Mouse (Mus musculus): ENCODE data around the gene Gars. TPM values are rescaled to one million over a fixed set of nuclear protein-coding genes. Genes with fewer than 3 reads are reported as not detected.

Gene Gars
- polyA plus RNA-seq, 1 experiment from 2014 or later: 142 TPM

- Histone ChIP-seq H3K4me3 (no peak overlapping the region), H3K27ac (no peak overlapping the region), H3K9ac (no peak overlapping the region), H3K9me3 (no peaks in the 10 kb centered on the region), H3K4me2 (replicated peaks) (no peak overlapping the region), H3K4me1 (peaks cover 40% of the 10 kb centered on the region), H3K36me3 (no peaks in the 10 kb centered on the region), H3K27me3 (no peaks in the 10 kb centered on the region)
- no peak for ATAC-seq (ENCODE audit: low FRiP score, low read depth)
- 71% methylated on average over 1 of the region's 1 CpGs for whole genome bisulfite sequencing
Measured at GRCm38 (mm10) chr6:55040031-55040430, 2.2 kb downstream of the Gars start.

- Histone ChIP-seq H3K27me3 (no peaks in the 10 kb centered on the region), H3K9ac (no peak overlapping the region), H3K27ac (no peak overlapping the region), H3K36me3 (peaks cover 9% of the 10 kb centered on the region), H3K4me3 (no peak overlapping the region), H3K4me1 (peaks cover 41% of the 10 kb centered on the region), H3K4me2 (replicated peaks) (no peak overlapping the region), H3K9me3 (no peaks in the 10 kb centered on the region)
- no peak for ATAC-seq (ENCODE audit: low FRiP score, low read depth)
- 66% methylated on average over 8 of the region's 8 CpGs for WGBS
Measured at GRCm38 (mm10) chr6:55043206-55043605, 5.4 kb downstream of the Gars start.

- no peak overlapping the region for H3K9ac ChIP-seq
- H3K4me1 ChIP-seq: peaks cover 33% of the 10 kb centered on the region
- no peak overlapping the region for H3K4me2 ChIP-seq (replicated peaks)
- no peaks in the 10 kb centered on the region for H3K27me3 ChIP-seq
- H3K27ac ChIP-seq: no peak overlapping the region
- H3K36me3 ChIP-seq: peaks cover 20% of the 10 kb centered on the region
- WGBS: 58% methylated on average over 5 of the region's 5 CpGs
- no peak overlapping the region for H3K4me3 ChIP-seq
- no peak for ATAC-seq (ENCODE audit: low FRiP score, low read depth)
- no peaks in the 10 kb centered on the region for H3K9me3 ChIP-seq
Measured at GRCm38 (mm10) chr6:55044542-55044941, 6.7 kb downstream of the Gars start.

GRCm38 (mm10) chr6:55045326-55045725 is 7.5 kb downstream of the Gars start:
- H3K27me3 ChIP-seq: no peaks in the 10 kb centered on the region
- no peaks in the 10 kb centered on the region for H3K9me3 ChIP-seq
- H3K4me2 ChIP-seq (replicated peaks): no peak overlapping the region
- no peak overlapping the region for H3K9ac ChIP-seq
- 65% methylated on average over 1 of the region's 1 CpGs for WGBS
- ATAC-seq (ENCODE audit: low FRiP score, low read depth): no peak
- H3K36me3 ChIP-seq: peaks cover 28% of the 10 kb centered on the region
- H3K4me1 ChIP-seq: peaks cover 29% of the 10 kb centered on the region
- no peak overlapping the region for H3K4me3 ChIP-seq
- no peak overlapping the region for H3K27ac ChIP-seq

- Histone ChIP-seq H3K9me3 (no peaks in the 10 kb centered on the region), H3K27me3 (no peaks in the 10 kb centered on the region), H3K27ac (no peak overlapping the region), H3K4me3 (no peak overlapping the region), H3K4me2 (replicated peaks) (no peak overlapping the region), H3K4me1 (peaks cover 14% of the 10 kb centered on the region), H3K36me3 (peaks cover 62% of the 10 kb centered on the region), H3K9ac (no peak overlapping the region)
- 94% methylated on average over 10 of the region's 10 CpGs for WGBS
- no peak for ATAC-seq (ENCODE audit: low FRiP score, low read depth)
Measured at GRCm38 (mm10) chr6:55049186-55049585, 11.4 kb downstream of the Gars start.

GRCm38 (mm10) chr6:55054491-55054890 is 16.7 kb downstream of the Gars start:
- Histone ChIP-seq H3K9me3 (no peaks in the 10 kb centered on the region), H3K27ac (no peak overlapping the region), H3K27me3 (no peaks in the 10 kb centered on the region), H3K9ac (no peak overlapping the region), H3K4me2 (replicated peaks) (no peak overlapping the region), H3K4me3 (no peak overlapping the region), H3K4me1 (no peaks in the 10 kb centered on the region), H3K36me3 (peaks cover 85% of the 10 kb centered on the region)
- WGBS: 89% methylated on average over 4 of the region's 4 CpGs
- no peak for ATAC-seq (ENCODE audit: low FRiP score, low read depth)

GRCm38 (mm10) chr6:55057427-55057826 is 19.6 kb downstream of the Gars start:
- Histone ChIP-seq H3K27me3 (no peaks in the 10 kb centered on the region), H3K4me1 (no peaks in the 10 kb centered on the region)

GRCm38 (mm10) chr6:55060241-55060825 is 22.5 kb downstream of the Gars start:
- Histone ChIP-seq H3K27ac (no peak overlapping the region), H3K4me2 (replicated peaks) (no peak overlapping the region), H3K4me1 (no peaks in the 10 kb centered on the region), H3K4me3 (no peak overlapping the region), H3K9ac (no peak overlapping the region), H3K9me3 (no peaks in the 10 kb centered on the region), H3K27me3 (no peaks in the 10 kb centered on the region), H3K36me3 (peaks cover 82% of the 10 kb centered on the region)
- WGBS: 85% methylated on average over 7 of the region's 7 CpGs
- no peak for ATAC-seq (ENCODE audit: low FRiP score, low read depth)

More at GRCm38 (mm10) chr6:55057427-55057826, 19.6 kb downstream of the Gars start:
- Histone ChIP-seq H3K4me2 (replicated peaks) (no peak overlapping the region), H3K36me3 (peaks cover 83% of the 10 kb centered on the region), H3K9ac (no peak overlapping the region), H3K9me3 (no peaks in the 10 kb centered on the region), H3K4me3 (no peak overlapping the region), H3K27ac (no peak overlapping the region)
- WGBS: 88% methylated on average over 3 of the region's 3 CpGs
- ATAC-seq (ENCODE audit: low FRiP score, low read depth): no peak

- Histone ChIP-seq H3K27me3 (no peaks in the 10 kb centered on the region), H3K9ac (no peak overlapping the region), H3K4me1 (no peaks in the 10 kb centered on the region), H3K36me3 (peaks cover 82% of the 10 kb centered on the region), H3K27ac (no peak overlapping the region), H3K4me2 (replicated peaks) (no peak overlapping the region), H3K4me3 (no peak overlapping the region), H3K9me3 (no peaks in the 10 kb centered on the region)
- ATAC-seq (ENCODE audit: low FRiP score, low read depth): no peak
- WGBS: 79% methylated on average over 11 of the region's 11 CpGs
Measured at GRCm38 (mm10) chr6:55061328-55061727, 23.5 kb downstream of the Gars start.

- no peaks in the 10 kb centered on the region for H3K27me3 ChIP-seq
- H3K4me2 ChIP-seq (replicated peaks): no peak overlapping the region
- ATAC-seq (ENCODE audit: low FRiP score, low read depth): no peak
- no peaks in the 10 kb centered on the region for H3K9me3 ChIP-seq
- no peak overlapping the region for H3K27ac ChIP-seq
- no peak overlapping the region for H3K9ac ChIP-seq
- no peak overlapping the region for H3K4me3 ChIP-seq
- WGBS: 48% methylated on average over 5 of the region's 5 CpGs
- peaks cover 83% of the 10 kb centered on the region for H3K36me3 ChIP-seq
- H3K4me1 ChIP-seq: no peaks in the 10 kb centered on the region
Measured at GRCm38 (mm10) chr6:55062200-55062599, 24.4 kb downstream of the Gars start.

- no peak overlapping the region for H3K4me2 ChIP-seq (replicated peaks)
- 90% methylated on average over 9 of the region's 9 CpGs for WGBS
- no peak overlapping the region for H3K9ac ChIP-seq
- H3K27me3 ChIP-seq: no peaks in the 10 kb centered on the region
- no peaks in the 10 kb centered on the region for H3K9me3 ChIP-seq
- H3K27ac ChIP-seq: no peak overlapping the region
- H3K4me3 ChIP-seq: no peak overlapping the region
- H3K4me1 ChIP-seq: no peaks in the 10 kb centered on the region
- ATAC-seq (ENCODE audit: low FRiP score, low read depth): no peak
- H3K36me3 ChIP-seq: peaks cover 87% of the 10 kb centered on the region
Measured at GRCm38 (mm10) chr6:55063793-55064476, 26.1 kb downstream of the Gars start.

GRCm38 (mm10) chr6:55064477-55064827 is 26.6 kb downstream of the Gars start:
- ATAC-seq (ENCODE audit: low FRiP score, low read depth): no peak
- no peak overlapping the region for H3K4me3 ChIP-seq
- no peak overlapping the region for H3K4me2 ChIP-seq (replicated peaks)
- H3K9ac ChIP-seq: no peak overlapping the region
- no peak overlapping the region for H3K27ac ChIP-seq
- H3K27me3 ChIP-seq: no peaks in the 10 kb centered on the region
- peaks cover 86% of the 10 kb centered on the region for H3K36me3 ChIP-seq
- no peaks in the 10 kb centered on the region for H3K9me3 ChIP-seq
- H3K4me1 ChIP-seq: no peaks in the 10 kb centered on the region
- WGBS: 97% methylated on average over 7 of the region's 7 CpGs

GRCm38 (mm10) chr6:55065903-55066302 is 28.1 kb downstream of the Gars start:
- Histone ChIP-seq H3K4me2 (replicated peaks) (no peak overlapping the region), H3K27ac (no peak overlapping the region), H3K4me3 (no peak overlapping the region), H3K9me3 (no peaks in the 10 kb centered on the region), H3K9ac (no peak overlapping the region), H3K4me1 (no peaks in the 10 kb centered on the region), H3K27me3 (no peaks in the 10 kb centered on the region), H3K36me3 (peaks cover 77% of the 10 kb centered on the region)
- WGBS: 92% methylated on average over 2 of the region's 2 CpGs
- no peak for ATAC-seq (ENCODE audit: low FRiP score, low read depth)
